Mouse (Mus musculus): ENCODE measurements around the gene Trim61. TPM values are rescaled to one million over a fixed set of nuclear protein-coding genes. Genes with fewer than 3 reads are reported as not detected.

Trim61 gene
- not detected in 2 replicates for polyA plus RNA-seq (2015; fragmentation: Nextera tagmentation; extraction: Ambion mirVana)

GRCm38 (mm10) chr8:65018423-65018822 is at the start of gene Trim61, which contains the start of gene Trim60:
Trim61 (minus strand) TSS chr8:65018523.
Trim60 (minus strand) TSS chr8:65018584.
- no peaks in the 10 kb centered on the region for H3K27me3 ChIP-seq
- H3K27ac ChIP-seq: no peak within 1 kb of the TSS
- no peaks in the 10 kb centered on the region for H3K9me3 ChIP-seq (replicated peaks)
- no peaks in the 10 kb centered on the region for H3K36me3 ChIP-seq (ENCODE audit: poor library complexity, severe bottlenecking)
- H3K4me2 ChIP-seq: no peak within 1 kb of the TSS
- H3K4me1 ChIP-seq: no peaks in the 10 kb centered on the region
- 90% methylated on average over 8 of the region's 8 CpGs for WGBS
- no peak within 1 kb of the TSS for H3K4me3 ChIP-seq
- H3K9ac ChIP-seq: no peak within 1 kb of the TSS
- ATAC-seq: no peak

GRCm38 (mm10) chr8:65067694-65068472 is 49.6 kb upstream of the Trim61 start:
- peak; percentile 82; the same call in 1 of the 2 replicates for ATAC-seq
- Histone ChIP-seq H3K36me3 (ENCODE audit: poor library complexity, severe bottlenecking) (no peaks in the 10 kb centered on the region), H3K9me3 (replicated peaks) (no peaks in the 10 kb centered on the region), H3K4me3 (no peak overlapping the region), H3K4me1 (0 out of 2 replicates have a peak, but pooled peaks cover 6% of the 10 kb centered on the region), H3K27ac (peak overlapping the region; percentile 32; the same call in 1 of the 2 replicates), H3K4me2 (peak overlapping the region; percentile 33), H3K27me3 (no peaks in the 10 kb centered on the region), H3K9ac (no peak overlapping the region)
- 9% methylated on average over 10 of the region's 10 CpGs for WGBS

GRCm38 (mm10) chr8:65067031-65067430 is 48.7 kb upstream of the Trim61 start:
- no peaks in the 10 kb centered on the region for H3K27me3 ChIP-seq
- no peaks in the 10 kb centered on the region for H3K36me3 ChIP-seq (ENCODE audit: poor library complexity, severe bottlenecking)
- 0 out of 2 replicates have a peak, but pooled peaks cover 6% of the 10 kb centered on the region for H3K4me1 ChIP-seq
- no peak overlapping the region for H3K4me2 ChIP-seq
- no peak for ATAC-seq
- WGBS: 89% methylated on average over 4 of the region's 4 CpGs
- no peaks in the 10 kb centered on the region for H3K9me3 ChIP-seq (replicated peaks)
- H3K9ac ChIP-seq: no peak overlapping the region
- no peak overlapping the region for H3K4me3 ChIP-seq
- H3K27ac ChIP-seq: no peak overlapping the region

- Histone ChIP-seq H3K27me3 (no peaks in the 10 kb centered on the region), H3K9ac (no peak overlapping the region), H3K4me2 (no peak overlapping the region), H3K36me3 (ENCODE audit: poor library complexity, severe bottlenecking) (no peaks in the 10 kb centered on the region), H3K27ac (no peak overlapping the region), H3K4me3 (no peak overlapping the region), H3K9me3 (replicated peaks) (no peaks in the 10 kb centered on the region), H3K4me1 (0 out of 2 replicates have a peak, but pooled peaks cover 6% of the 10 kb centered on the region)
- ATAC-seq: no peak
- 93% methylated on average over 3 of the region's 3 CpGs for WGBS
Observed at GRCm38 (mm10) chr8:65065622-65066021, 47.3 kb upstream of the Trim61 start.

GRCm38 (mm10) chr8:65064071-65064470 is 45.7 kb upstream of the Trim61 start:
- Histone ChIP-seq H3K9me3 (replicated peaks) (no peaks in the 10 kb centered on the region), H3K4me2 (no peak overlapping the region), H3K36me3 (ENCODE audit: poor library complexity, severe bottlenecking) (no peaks in the 10 kb centered on the region), H3K4me3 (no peak overlapping the region), H3K9ac (no peak overlapping the region), H3K27me3 (no peaks in the 10 kb centered on the region), H3K27ac (no peak overlapping the region), H3K4me1 (0 out of 2 replicates have a peak, but pooled peaks cover 6% of the 10 kb centered on the region)
- WGBS: 62% methylated on average over 2 of the region's 2 CpGs
- ATAC-seq: no peak

GRCm38 (mm10) chr8:65062195-65062594 is 43.9 kb upstream of the Trim61 start:
- no peak overlapping the region for H3K4me2 ChIP-seq
- H3K9ac ChIP-seq: no peak overlapping the region
- no peaks in the 10 kb centered on the region for H3K4me1 ChIP-seq
- no peak for ATAC-seq
- no peaks in the 10 kb centered on the region for H3K27me3 ChIP-seq
- no peaks in the 10 kb centered on the region for H3K9me3 ChIP-seq (replicated peaks)
- no peak overlapping the region for H3K27ac ChIP-seq
- 72% methylated on average over 4 of the region's 4 CpGs for WGBS
- no peaks in the 10 kb centered on the region for H3K36me3 ChIP-seq (ENCODE audit: poor library complexity, severe bottlenecking)
- no peak overlapping the region for H3K4me3 ChIP-seq

GRCm38 (mm10) chr8:65056722-65057121 is 38.4 kb upstream of the Trim61 start:
- no peak overlapping the region for H3K4me2 ChIP-seq
- H3K27ac ChIP-seq: no peak overlapping the region
- H3K9ac ChIP-seq: no peak overlapping the region
- no peaks in the 10 kb centered on the region for H3K9me3 ChIP-seq (replicated peaks)
- no peak overlapping the region for H3K4me3 ChIP-seq
- WGBS: 94% methylated on average over 4 of the region's 4 CpGs
- H3K4me1 ChIP-seq: no peaks in the 10 kb centered on the region
- no peaks in the 10 kb centered on the region for H3K27me3 ChIP-seq
- ATAC-seq: no peak
- H3K36me3 ChIP-seq (ENCODE audit: poor library complexity, severe bottlenecking): no peaks in the 10 kb centered on the region

- ATAC-seq: no peak
- 67% methylated on average over 5 of the region's 5 CpGs for WGBS
- no peaks in the 10 kb centered on the region for H3K27me3 ChIP-seq
- H3K9ac ChIP-seq: no peak overlapping the region
- no peaks in the 10 kb centered on the region for H3K36me3 ChIP-seq (ENCODE audit: poor library complexity, severe bottlenecking)
- no peak overlapping the region for H3K4me3 ChIP-seq
- H3K9me3 ChIP-seq (replicated peaks): no peaks in the 10 kb centered on the region
- H3K4me1 ChIP-seq: no peaks in the 10 kb centered on the region
- H3K27ac ChIP-seq: no peak overlapping the region
- H3K4me2 ChIP-seq: no peak overlapping the region
Observed at GRCm38 (mm10) chr8:65053968-65054367, 35.6 kb upstream of the Trim61 start.

GRCm38 (mm10) chr8:65053554-65053953 is 35.2 kb upstream of the Trim61 start:
- Histone ChIP-seq H3K27me3 (no peaks in the 10 kb centered on the region), H3K36me3 (ENCODE audit: poor library complexity, severe bottlenecking) (no peaks in the 10 kb centered on the region), H3K4me1 (no peaks in the 10 kb centered on the region), H3K9me3 (replicated peaks) (no peaks in the 10 kb centered on the region), H3K27ac (no peak overlapping the region), H3K4me2 (no peak overlapping the region), H3K9ac (no peak overlapping the region), H3K4me3 (no peak overlapping the region)
- ATAC-seq: no peak
- WGBS: 88% methylated on average over 3 of the region's 3 CpGs

GRCm38 (mm10) chr8:65047801-65048200 is 29.5 kb upstream of the Trim61 start:
- Histone ChIP-seq H3K4me1 (no peaks in the 10 kb centered on the region), H3K27me3 (no peaks in the 10 kb centered on the region), H3K9ac (no peak overlapping the region), H3K9me3 (replicated peaks) (no peaks in the 10 kb centered on the region), H3K27ac (no peak overlapping the region), H3K4me2 (no peak overlapping the region), H3K4me3 (no peak overlapping the region), H3K36me3 (ENCODE audit: poor library complexity, severe bottlenecking) (no peaks in the 10 kb centered on the region)
- 80% methylated on average over 4 of the region's 4 CpGs for WGBS
- ATAC-seq: no peak

GRCm38 (mm10) chr8:65047193-65047592 is 28.9 kb upstream of the Trim61 start:
- H3K4me3 ChIP-seq: no peak overlapping the region
- no peaks in the 10 kb centered on the region for H3K36me3 ChIP-seq (ENCODE audit: poor library complexity, severe bottlenecking)
- no peaks in the 10 kb centered on the region for H3K9me3 ChIP-seq (replicated peaks)
- no peak overlapping the region for H3K27ac ChIP-seq
- H3K4me1 ChIP-seq: no peaks in the 10 kb centered on the region
- ATAC-seq: no peak
- no peaks in the 10 kb centered on the region for H3K27me3 ChIP-seq
- no peak overlapping the region for H3K4me2 ChIP-seq
- WGBS: 91% methylated on average over 4 of the region's 4 CpGs
- no peak overlapping the region for H3K9ac ChIP-seq

- no peaks in the 10 kb centered on the region for H3K9me3 ChIP-seq (replicated peaks)
Observed at GRCm38 (mm10) chr8:65046565-65046964, 28.2 kb upstream of the Trim61 start.

More at GRCm38 (mm10) chr8:65046565-65046964, 28.2 kb upstream of the Trim61 start:
- no peak overlapping the region for H3K9ac ChIP-seq
- H3K27ac ChIP-seq: no peak overlapping the region
- WGBS: 49% methylated on average over 5 of the region's 5 CpGs
- ATAC-seq: no peak
- no peaks in the 10 kb centered on the region for H3K36me3 ChIP-seq (ENCODE audit: poor library complexity, severe bottlenecking)
- no peaks in the 10 kb centered on the region for H3K4me1 ChIP-seq
- H3K4me2 ChIP-seq: no peak overlapping the region
- H3K4me3 ChIP-seq: no peak overlapping the region
- H3K27me3 ChIP-seq: no peaks in the 10 kb centered on the region

Data from forebrain, embryonic 13.5 days (tissue).